Mouse (Mus musculus): ENCODE measurements at regions not wholly inside any gene's neighbourhood (a gene's known extent, or its start where the extent isn't known, plus 50 kb on each side); places are given as distances from the start of the nearest gene placed in this dataset.

DNA sequence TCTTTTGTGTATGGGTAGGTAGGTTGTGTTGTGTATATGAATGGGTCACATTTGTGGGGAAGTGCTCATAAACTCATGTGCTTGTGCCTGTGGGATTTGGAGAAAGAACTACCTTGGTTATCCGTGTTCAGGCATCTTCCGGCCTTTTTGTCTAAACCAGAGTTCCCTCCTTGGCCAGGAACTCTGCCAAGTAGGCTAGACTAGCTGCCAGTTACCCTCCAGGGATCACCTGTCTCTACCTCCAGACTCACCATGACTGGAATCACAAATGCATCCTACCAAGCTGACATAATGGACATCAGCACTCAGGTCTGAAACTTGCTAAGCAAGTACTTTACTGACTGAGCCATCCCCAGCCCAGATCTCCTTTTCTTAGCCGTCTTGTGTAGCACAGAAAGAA lies 97.6 kb upstream of the Nrp1 start:
- DNase-seq = no peak

DNA sequence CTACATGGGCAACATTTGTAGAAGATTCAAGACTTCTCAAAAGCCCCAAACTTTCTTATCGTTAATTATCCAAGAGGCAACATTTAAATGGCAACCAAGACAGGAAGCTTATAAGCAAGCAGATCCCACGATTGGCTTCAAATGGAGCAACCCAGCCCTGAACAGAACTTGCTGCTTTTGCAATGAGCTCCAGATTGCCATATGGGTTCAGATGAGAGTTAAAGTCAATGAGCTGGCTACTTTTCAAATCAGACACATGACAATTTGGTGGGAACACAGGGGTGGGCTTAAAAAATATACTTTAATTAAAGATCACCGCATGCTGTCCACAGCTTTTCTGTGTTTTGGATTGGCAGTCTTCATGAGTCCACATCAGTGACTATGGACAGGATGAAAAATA lies 97.0 kb upstream of the Nrp1 start:
- DNase-seq = no peak

GRCm38 (mm10) chr8:128263251-128263947 lies 95.0 kb upstream of the Nrp1 start:
- no peak for DNase-seq

GRCm38 (mm10) chr8:128267261-128267660 lies 91.1 kb upstream of the Nrp1 start:
- DNase-seq = no peak

- no peak for DNase-seq
These were observed 90.4 kb upstream of the Nrp1 start for GRCm38 (mm10) chr8:128268010-128268409.

DNA sequence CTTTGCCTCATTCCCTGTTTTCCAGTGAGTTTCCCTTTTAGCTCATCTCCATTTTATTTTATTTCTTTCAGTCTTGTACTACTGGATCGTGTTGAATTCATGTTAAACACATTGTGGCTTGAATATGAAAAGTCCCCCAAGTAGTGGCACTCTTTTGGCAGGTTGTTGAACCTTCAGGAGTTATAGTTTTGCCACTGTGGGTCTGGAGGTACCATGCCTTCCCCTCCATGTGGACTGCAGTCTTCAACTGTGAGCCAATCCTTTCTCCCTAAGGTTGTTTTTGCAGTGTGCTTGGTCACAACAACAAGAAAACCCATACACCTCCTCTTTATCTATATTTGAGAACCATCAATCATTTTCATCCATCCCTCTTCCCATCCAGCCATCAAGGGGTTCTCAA lies 88.9 kb upstream of the Nrp1 start:
- DNase-seq = no peak

DNA sequence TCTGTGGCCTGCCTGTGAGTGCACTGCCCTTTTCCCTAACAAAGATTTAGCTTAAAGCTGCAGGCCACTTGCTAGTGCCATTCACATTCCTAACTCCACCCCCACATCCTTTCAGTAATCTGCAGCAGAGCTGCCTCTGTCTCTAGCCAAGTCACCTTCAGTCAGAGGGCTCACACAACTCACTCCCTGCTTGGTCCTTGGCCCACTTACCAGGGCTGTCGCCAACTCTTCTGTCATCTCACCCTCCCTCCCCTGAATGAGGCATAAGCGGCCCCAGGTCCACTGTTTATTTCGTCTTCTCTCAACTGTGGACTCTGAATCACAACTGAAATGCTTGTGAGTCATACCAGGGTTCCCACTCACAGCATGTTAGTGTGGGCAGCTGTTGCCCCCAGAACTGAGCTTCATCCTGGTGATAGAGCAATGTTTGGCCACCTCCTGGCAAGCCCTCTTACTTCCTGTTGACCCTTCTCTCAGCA lies 85.5 kb upstream of the Nrp1 start:
- no peak for DNase-seq

DNA sequence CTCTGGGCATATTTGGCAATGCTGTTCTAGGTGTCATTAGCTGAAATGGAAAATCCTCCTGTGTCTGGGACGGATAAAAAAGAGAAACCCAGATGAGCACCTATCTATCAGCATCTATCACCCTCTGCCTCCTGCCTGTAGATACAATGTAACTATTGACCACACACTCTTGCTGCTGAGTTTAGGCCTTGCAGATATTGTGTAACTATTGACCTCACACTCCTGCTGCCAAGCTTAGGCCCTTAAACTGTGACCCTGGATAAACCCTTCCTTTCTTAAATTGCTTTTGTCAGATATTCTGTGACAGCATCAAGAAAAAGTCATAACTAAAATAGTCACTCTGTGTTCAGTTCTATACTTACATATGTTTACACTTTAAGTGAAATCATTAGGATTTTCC lies 81.9 kb upstream of the Nrp1 start:
- DNase-seq = no peak

DNA sequence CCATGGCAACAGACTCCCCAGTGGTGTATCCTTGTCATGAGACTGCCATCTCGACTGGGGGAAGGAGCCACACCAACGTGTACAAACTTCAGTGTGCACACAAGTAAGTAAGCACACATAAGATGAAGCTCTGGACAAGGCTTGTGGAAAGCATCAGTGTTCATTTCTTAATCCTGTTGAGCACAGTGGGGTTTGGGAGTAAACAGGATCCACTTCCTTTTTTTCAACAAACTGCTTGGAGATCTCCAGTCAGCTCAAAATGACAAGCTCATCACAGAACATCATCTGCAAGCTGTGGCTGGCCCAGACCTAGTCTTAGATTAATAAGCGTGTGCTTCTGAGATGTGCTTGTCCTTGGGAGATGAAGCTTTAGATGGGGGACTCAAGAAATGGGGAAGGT lies 75.6 kb upstream of the Nrp1 start:
- DNase-seq = no peak

DNA sequence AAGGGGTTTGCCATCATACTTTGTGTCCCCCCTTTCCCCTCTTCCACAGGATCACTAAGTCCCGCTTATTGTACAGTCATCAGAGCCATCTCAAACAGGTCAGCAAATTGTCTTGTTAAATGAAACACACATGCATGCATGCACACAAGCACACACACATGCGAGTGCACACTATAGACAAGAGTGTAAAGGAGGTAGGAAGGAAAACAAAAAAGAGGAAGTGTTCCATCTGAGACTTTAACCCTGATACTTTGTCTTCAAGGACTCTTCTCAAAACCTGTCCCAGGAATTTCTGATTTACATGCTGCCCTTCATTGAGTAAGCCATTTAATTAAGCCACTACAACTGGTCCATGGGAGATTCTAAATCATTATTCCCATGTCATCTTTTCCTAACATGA lies 75.0 kb upstream of the Nrp1 start:
- DNase-seq = no peak

GRCm38 (mm10) chr8:128284816-128285215 lies 73.6 kb upstream of the Nrp1 start:
- DNase-seq = no peak

GRCm38 (mm10) chr8:128290076-128290475 lies 68.3 kb upstream of the Nrp1 start:
- no peak for DNase-seq

DNA sequence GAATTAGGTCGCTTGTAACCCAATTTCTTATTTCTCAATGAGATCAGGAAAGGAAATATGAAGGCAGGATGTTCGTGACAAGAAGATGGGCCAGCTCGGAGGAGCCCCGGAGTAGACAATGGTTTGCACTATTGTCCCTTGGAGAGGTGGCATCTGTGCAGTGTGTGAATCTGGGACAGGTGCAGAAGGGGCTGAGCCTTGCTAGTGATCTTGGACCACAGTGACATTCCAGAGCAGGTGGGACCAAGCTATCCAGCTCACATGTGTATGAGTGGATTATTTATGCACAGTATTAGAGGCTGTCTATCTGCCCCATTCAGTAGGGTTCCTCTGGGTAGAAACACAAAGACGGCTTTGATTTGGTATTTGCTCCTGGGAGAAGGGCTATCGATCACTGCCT lies 66.0 kb upstream of the Nrp1 start:
- no peak for DNase-seq

DNA sequence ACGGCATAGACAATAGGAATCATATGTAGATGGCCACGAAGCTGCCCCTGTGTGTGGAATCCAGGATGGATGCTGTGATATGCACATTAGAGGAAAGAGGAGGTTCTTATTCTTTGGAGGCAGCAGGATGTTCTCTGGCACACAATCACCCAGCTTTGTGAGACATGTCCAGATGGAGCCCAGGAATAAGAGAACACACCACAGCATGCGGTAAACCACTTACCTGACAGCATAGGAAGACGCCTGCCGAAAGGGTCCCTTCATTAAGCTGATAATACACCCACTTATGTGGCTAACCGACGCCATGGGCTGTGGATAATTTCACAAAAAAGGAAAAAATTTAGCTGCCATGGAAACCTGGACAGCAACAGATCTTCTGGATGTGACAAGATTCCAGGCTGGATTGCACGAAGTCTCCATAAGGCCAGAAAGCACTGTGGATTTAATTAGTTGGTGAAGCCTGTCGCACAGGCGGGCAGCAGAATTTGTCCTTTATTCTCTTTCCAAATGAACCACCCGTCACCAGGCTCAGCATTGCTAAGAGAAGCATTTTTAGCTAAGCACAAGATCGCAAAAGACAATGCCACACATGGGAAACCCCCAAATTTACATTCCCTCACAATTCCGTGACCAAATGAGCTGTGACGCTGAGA lies 61.5 kb upstream of the Nrp1 start:
- DNase-seq = no peak

GRCm38 (mm10) chr8:128302322-128302721 lies 56.1 kb upstream of the Nrp1 start:
- no peak for DNase-seq

All from cerebellum, adult 8-10 months (tissue).